Mouse (Mus musculus): ENCODE data around the gene Ralgds. TPM values are rescaled to one million over a fixed set of nuclear protein-coding genes. Genes with fewer than 3 reads are reported as not detected.

Ralgds gene
- polyA plus RNA-seq, 1 experiment from 2014 or later, result 87.8 TPM

DNA sequence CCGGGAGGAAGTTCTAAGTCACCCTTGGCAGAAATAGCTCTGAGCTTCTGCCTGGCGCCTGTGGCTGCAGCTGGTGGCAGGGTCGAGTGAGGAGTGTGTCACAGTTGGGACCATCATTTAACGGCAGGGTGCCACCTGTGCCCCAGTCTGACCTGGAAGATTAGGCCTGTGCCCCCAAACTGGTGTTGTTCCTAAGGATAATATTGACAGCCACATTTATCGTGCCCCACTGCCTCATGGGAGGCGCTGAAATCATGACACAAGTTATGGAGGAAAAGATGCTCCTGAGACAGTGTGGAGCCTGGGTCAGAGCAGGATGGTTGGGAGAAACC, 86.6 kb downstream of the Ralgds start:
- 80% methylated on average over 6 of the region's 6 CpGs for WGBS
- no peak for ATAC-seq (replicated peaks)
- H3K9me3 ChIP-seq, result no peaks in the 10 kb centered on the region
- no peaks in the 10 kb centered on the region for H3K27me3 ChIP-seq
- H3K36me3 ChIP-seq, result no peaks in the 10 kb centered on the region
- H3K9ac ChIP-seq (replicated peaks), result no peak overlapping the region
- H3K27ac ChIP-seq (replicated peaks), result no peak overlapping the region
- H3K4me2 ChIP-seq (replicated peaks), result no peak overlapping the region
- H3K4me1 ChIP-seq, result no peaks in the 10 kb centered on the region
- H3K4me3 ChIP-seq, result no peak overlapping the region

DNA sequence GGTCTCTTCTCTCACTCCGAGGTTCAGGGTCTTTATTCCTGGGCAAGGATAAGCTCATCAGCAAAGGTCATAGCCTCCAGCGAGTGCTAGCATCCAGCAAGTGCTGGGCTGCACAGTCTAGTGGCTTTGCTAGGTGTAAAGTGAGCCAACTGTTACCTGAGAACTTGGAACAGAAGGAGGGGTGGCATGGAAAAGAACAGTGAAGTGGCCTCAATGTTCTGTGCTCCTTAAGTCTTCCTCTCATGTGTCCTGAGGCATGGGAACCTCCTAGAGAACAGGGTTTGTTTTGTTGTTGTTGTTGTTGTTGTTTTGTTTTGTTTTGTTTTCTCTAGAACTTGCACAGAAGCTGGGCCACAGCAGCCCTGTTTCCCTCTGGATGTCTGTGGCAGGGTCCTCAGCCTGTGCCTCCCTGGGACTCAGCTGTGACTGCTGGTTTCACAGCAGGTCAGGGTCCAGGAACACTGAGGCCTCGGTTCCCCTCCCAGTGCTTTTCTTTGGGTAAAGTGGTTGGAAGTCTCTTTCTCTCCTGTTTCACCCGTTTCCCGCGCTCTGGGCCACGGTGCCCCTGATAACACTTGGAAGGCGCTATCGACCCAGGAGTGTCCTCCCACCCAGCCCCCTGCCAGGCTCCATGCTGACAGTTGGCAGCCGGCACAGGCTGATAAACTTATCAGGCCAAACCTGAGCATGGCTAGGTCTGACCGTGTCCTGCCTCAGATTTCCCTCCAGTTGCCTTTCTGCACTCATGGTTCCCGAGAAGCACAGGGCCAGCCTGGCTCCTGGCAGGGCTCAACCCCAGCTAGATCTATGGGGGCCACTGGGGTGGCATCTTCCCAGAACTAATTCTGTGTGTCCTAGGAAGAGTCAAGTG, 89.0 kb downstream of the Ralgds start:
- 68% methylated on average over 12 of the region's 12 CpGs for WGBS
- ATAC-seq (replicated peaks), result no peak
- no peaks in the 10 kb centered on the region for H3K27me3 ChIP-seq

More for the DNA sequence above, 89.0 kb downstream of the Ralgds start:
- no peaks in the 10 kb centered on the region for H3K9me3 ChIP-seq
- H3K4me3 ChIP-seq, result no peak overlapping the region
- no peaks in the 10 kb centered on the region for H3K4me1 ChIP-seq
- H3K4me2 ChIP-seq (replicated peaks), result no peak overlapping the region
- no peak overlapping the region for H3K27ac ChIP-seq (replicated peaks)
- no peaks in the 10 kb centered on the region for H3K36me3 ChIP-seq
- H3K9ac ChIP-seq (replicated peaks), result no peak overlapping the region

Other genes starting within 250 kb of the Ralgds start
- 8.6 and 9.3 TPM in 2 replicates for gene Ppp1r26, start 66.3 kb upstream of the Ralgds start, polyA plus RNA-seq (2015; fragmentation: Nextera tagmentation; extraction: Ambion mirVana)
- gene 1700007K13Rik, start 46.8 kb upstream of the Ralgds start, polyA plus RNA-seq (2015; fragmentation: Nextera tagmentation; extraction: Ambion mirVana), result 1.1 and 3.2 TPM in 2 replicates
- gene Mrps2, start 45.1 kb upstream of the Ralgds start, polyA plus RNA-seq (2015; fragmentation: Nextera tagmentation; extraction: Ambion mirVana), result 49.5 and 49.6 TPM in 2 replicates
- 0.50 and 0.68 TPM in 2 replicates for gene Gbgt1, start 16.2 kb upstream of the Ralgds start, polyA plus RNA-seq (2015; fragmentation: Nextera tagmentation; extraction: Ambion mirVana)
- 0.60 and 0.92 TPM in 2 replicates for gene Gm10134, start 7.0 kb upstream of the Ralgds start, polyA plus RNA-seq (2015; fragmentation: Nextera tagmentation; extraction: Ambion mirVana)
- 0.10 TPM in 1 of 2 replicates, not detected in the other for gene Cel, start 50.3 kb downstream of the Ralgds start, polyA plus RNA-seq (2015; fragmentation: Nextera tagmentation; extraction: Ambion mirVana)
- 41.8 and 42.3 TPM in 2 replicates for gene Gtf3c5, start 70.6 kb downstream of the Ralgds start, polyA plus RNA-seq (2015; fragmentation: Nextera tagmentation; extraction: Ambion mirVana)
- not detected in 2 replicates for gene Gfi1b, start 108.9 kb downstream of the Ralgds start, polyA plus RNA-seq (2015; fragmentation: Nextera tagmentation; extraction: Ambion mirVana)
- gene Tsc1, start 128.1 kb downstream of the Ralgds start, polyA plus RNA-seq (2015; fragmentation: Nextera tagmentation; extraction: Ambion mirVana), result 35.8 and 38.4 TPM in 2 replicates
- 1.5 and 1.8 TPM in 2 replicates for gene Spaca9, start 186.6 kb downstream of the Ralgds start, polyA plus RNA-seq (2015; fragmentation: Nextera tagmentation; extraction: Ambion mirVana)
- 0.92 and 1.7 TPM in 2 replicates for gene Ak8, start 187.0 kb downstream of the Ralgds start, polyA plus RNA-seq (2015; fragmentation: Nextera tagmentation; extraction: Ambion mirVana)